Mouse (Mus musculus): ENCODE measurements at regions not wholly inside any gene's neighbourhood (a gene's known extent, or its start where the extent isn't known, plus 50 kb on each side); places are given as distances from the start of the nearest gene placed in this dataset.

DNA sequence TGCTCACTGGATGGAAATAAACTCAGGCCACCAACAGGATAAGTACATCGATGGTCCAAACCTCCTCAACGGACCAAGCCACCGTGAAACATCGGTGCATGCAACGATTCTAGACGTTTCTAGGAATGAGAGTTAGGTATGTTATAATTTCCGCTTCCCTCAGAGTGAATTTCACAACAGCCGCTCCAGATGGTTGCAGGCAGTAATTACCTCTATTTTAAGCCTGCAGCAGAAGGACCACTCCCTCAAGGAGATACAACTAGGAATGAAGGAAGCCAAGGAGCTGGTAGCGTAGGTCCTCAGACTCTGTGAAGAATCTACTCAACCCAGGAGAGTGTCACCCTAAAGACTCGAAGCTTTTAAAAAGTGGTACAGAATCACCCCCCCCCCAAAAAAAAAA, 109.5 kb upstream of the Hes1 start:
- TF ChIP-seq POLR2A (IDR thresholded peaks at IDR 0.05; ENCODE audit: extremely low read depth, insufficient read depth, low read length) (no peak), CTCF (IDR thresholded peaks at IDR 0.05; ENCODE audit: extremely low read depth, insufficient read depth, low read length) (no peak)

Measured in cortical plate, adult 2 months (tissue).